Mouse (Mus musculus) olfactory bulb, adult 2 months (tissue): ENCODE results near the gene Nadk.

Experiments used
- CTCF ChIP-seq: fragments of 200-500 bp; IDR thresholded peaks from 2 replicates; pipeline ENCODE4 v1.5.1; 2012; ENCODE audit warnings: low read depth, mild to moderate bottlenecking, low read length, moderate library complexity; ENCODE audit not compliant: insufficient read depth
- POLR2A ChIP-seq: fragments of 200-500 bp; IDR thresholded peaks from 2 replicates; pipeline ENCODE4 v1.6.1; 2012; ENCODE audit warnings: mild to moderate bottlenecking, low read depth, low read length, moderate library complexity; ENCODE audit not compliant: insufficient read depth

GRCm38 (mm10) chr4:155606825-155607224, 44.6 kb downstream of the Nadk start:
- TF ChIP-seq CTCF, result no peak
- no peak for TF ChIP-seq POLR2A
